Mouse (Mus musculus): ENCODE data around the gene Zdhhc16.
A peak's percentile ranks its signal among the peaks of the same experiment; 100 is the strongest.

Gene Zdhhc16

DNA sequence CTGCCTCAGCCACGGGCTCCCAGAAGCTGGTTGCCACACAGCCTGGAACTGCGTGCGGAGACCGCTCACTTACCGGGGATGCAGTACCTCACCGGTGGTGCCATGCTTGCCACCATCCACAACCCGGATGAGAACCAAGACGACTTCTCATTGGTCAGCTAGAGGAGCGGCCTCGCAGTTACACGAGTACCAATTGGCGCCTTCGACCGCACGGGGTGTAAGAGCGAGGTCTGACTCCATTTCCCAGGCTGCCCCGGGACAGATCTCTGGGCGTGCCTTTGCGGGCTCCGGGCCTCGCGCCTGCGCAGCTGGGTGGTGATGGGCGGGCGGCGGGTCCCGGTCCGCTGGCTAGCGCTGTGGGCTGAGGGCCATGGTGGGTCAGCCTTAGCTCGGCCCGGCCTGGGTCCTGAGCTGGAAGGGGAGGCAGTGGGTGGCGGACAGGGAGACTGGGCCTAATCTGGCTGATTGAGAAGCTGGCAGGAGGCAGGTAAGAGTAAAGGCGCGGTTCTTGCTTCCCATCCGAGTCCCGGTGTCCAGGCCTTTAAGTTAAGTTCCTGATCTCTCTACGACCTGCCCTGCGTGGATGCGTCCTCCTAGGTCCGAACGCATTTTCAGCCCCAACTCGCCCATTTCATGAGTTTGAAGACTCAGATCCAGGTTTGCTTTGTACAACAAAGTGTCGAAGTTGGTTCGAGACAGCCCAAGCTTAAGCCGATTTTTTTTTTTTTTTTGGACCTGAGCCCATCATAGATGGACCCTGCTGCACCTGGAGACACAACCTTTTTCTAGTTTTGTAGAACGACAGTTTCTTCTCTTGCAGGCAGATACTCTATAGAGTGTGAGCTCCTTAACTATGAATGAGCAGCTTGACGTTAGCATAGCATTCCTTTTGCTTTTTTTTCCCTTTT, at the start of gene Zdhhc16, which contains the start of gene Exosc1:
Gene Zdhhc16, plus strand, starts transcription at position 302 of the 908 bp plus-strand sequence.
Gene Exosc1, minus strand, starts transcription at position 245 of the 908 bp plus-strand sequence.
- DNase-seq (ENCODE audit: low spot score in 2 of 2) = peak; percentile 95 to 98

- no peak for DNase-seq (ENCODE audit: low spot score in 2 of 2)
Measured at GRCm38 (mm10) chr19:41883882-41884281, 49.4 kb upstream of the Zdhhc16 start.

GRCm38 (mm10) chr19:41888191-41888590, 45.1 kb upstream of the Zdhhc16 start:
- DNase-seq (ENCODE audit: low spot score in 2 of 2) = no peak

- no peak for DNase-seq (ENCODE audit: low spot score in 2 of 2)
Measured at GRCm38 (mm10) chr19:41894959-41895358, 38.3 kb upstream of the Zdhhc16 start.

DNA sequence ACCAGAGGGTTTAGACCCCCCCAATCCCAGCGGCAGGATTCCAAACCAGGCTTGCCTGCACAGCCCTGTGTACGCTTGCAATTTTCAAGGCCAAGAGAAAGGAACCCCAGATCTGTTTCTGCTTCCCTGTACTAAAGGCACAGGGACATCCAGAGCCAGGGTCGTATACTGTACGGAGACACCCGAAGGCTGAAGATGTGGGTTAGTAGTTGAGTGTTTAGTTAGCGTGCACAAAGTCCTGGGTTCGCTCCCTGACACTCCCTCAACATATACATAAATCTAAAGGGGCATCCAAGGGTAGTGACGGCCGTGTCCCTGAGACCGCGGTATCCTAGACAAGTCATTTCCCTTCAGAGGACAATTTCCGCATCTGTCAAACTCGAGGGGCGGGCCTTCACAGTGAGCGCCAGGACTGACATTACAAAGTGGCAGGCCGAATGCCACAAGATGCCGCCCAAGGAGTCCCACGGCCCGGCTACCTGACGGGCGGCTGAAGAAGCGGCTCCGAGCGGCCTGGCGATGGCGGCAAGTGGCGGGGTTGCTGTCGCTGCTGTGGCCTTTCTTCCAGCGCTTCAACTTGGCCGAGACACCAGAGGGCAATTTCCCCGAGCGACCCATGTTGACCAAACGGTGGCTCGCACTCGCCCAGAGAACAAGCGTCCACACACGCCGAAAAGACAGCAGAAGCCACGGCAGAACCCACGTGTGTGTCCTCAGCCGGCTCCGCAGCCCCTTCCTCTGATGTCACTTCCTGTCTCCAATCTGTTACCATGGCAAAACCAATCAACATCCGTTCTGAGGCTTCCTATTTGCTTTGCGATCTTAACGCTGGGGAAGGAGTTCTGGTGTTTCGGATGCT, 37.6 kb upstream of the Zdhhc16 start, which contains the start of gene Rrp12:
Gene Rrp12, minus strand, starts transcription at position 714 of the 859 bp plus-strand sequence.
- DNase-seq (ENCODE audit: low spot score in 2 of 2) = peak; percentile 31 to 63

- DNase-seq (ENCODE audit: low spot score in 2 of 2) = no peak
Measured at GRCm38 (mm10) chr19:41896319-41896711, 37.0 kb upstream of the Zdhhc16 start.

GRCm38 (mm10) chr19:41898860-41899259, 34.4 kb upstream of the Zdhhc16 start:
- peak in 1 of 2 experiments; percentile 9 for DNase-seq (ENCODE audit: low spot score in 2 of 2)

- no peak for DNase-seq (ENCODE audit: low spot score in 2 of 2)
Measured at GRCm38 (mm10) chr19:41900495-41901090, 32.7 kb upstream of the Zdhhc16 start.

GRCm38 (mm10) chr19:41901696-41902095, 31.6 kb upstream of the Zdhhc16 start:
- no peak for DNase-seq (ENCODE audit: low spot score in 2 of 2)

DNA sequence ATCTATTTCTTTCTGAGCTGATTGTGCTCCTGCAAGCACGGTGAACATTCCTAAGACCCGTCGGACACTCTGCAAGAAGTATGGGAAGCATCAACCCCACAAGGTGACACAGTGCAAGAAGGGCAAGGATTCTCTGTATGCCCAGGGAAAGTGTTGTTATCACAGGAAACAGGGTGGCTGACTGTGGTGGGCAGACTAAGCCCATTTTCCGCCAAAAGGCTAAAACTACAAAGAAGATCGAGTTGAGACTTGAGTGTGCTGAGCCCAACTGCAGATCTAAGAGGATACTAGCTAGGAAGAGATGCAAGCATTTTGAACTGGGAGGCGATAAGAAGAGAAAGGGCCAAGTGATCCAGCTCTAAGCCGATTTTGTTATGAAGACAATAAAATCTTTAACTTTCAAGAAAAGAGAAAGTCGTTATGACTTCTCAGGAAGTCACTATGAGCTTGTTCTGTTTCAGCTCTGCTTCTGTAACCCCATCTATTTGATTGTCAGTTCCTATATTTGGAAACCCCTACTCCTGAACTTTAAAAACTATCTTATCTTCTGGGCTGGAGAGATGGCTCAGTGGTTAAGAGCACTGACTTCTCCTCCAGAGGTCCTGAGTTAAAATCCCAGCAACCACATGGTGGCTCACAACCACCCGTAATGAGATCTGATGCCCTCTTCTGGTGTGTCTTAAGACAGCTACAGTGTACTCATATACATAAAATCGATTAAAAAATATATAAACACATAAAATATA, 30.3 kb upstream of the Zdhhc16 start:
- no peak for DNase-seq (ENCODE audit: low spot score in 2 of 2)

- no peak for DNase-seq (ENCODE audit: low spot score in 2 of 2)
Measured at GRCm38 (mm10) chr19:41905246-41905645, 28.0 kb upstream of the Zdhhc16 start.

GRCm38 (mm10) chr19:41906311-41907078, 26.8 kb upstream of the Zdhhc16 start:
- no peak for DNase-seq (ENCODE audit: low spot score in 2 of 2)

DNA sequence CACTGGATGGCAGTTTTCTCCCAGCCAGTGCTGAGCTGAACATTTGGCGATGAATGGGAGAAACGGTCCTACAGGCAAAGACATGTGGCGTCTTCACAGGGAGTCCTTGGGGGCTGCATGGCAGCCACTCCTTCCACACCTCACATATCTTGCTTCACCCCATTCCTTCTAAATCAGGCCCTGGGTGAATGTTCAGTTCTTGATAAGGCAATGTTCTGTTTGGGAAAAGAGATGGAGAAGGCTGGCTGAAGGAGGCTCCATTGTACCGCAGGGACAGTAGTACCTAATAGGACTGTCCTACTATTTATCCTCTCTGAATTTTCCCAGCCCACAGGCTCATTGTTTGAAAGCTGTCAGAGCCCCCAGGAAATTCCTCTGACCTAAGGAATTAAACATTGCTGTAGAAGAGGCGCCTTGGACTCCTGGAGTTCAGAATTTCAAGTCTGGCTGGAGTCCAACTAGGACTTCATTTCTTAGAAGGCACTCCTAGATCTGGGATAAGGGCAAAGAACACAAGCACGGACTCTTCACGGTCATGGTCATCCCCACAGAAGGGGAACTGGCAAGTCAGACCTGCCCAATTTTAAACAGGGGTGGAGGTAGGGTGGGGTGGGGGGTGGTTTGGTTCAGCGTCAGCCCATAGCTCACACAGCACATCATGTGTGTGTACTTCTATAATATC, 26.1 kb upstream of the Zdhhc16 start:
- no peak for DNase-seq (ENCODE audit: low spot score in 2 of 2)

DNA sequence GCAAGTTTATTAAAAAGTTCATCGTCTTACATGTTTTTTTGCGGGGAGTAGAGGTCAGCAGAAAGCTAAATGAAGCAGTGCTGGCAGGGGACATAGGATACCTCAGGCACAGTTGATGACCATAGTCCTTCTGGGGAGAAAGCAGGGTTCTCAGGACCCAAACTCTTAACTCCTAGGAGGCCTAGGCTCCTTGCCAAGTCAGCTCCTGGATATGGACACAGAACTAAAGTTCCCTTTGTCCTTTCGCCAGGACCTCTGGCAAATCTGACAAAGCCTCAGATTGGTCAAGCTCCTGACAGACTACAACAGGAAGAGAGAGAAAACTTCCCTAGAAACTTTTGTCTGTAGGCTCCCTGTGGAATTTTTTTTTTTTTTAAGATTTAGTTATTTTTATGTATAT, 24.5 kb upstream of the Zdhhc16 start:
- no peak for DNase-seq (ENCODE audit: low spot score in 2 of 2)

- no peak for DNase-seq (ENCODE audit: low spot score in 2 of 2)
Measured at GRCm38 (mm10) chr19:41910396-41910795, 22.9 kb upstream of the Zdhhc16 start.

GRCm38 (mm10) chr19:41911178-41912073, 21.9 kb upstream of the Zdhhc16 start, which contains the start of gene Pgam1:
Gene Pgam1, plus strand, starts transcription at chr19:41911923.
- peak; percentile 94 to 97 for DNase-seq (ENCODE audit: low spot score in 2 of 2)

GRCm38 (mm10) chr19:41912121-41913080, 20.9 kb upstream of the Zdhhc16 start:
- DNase-seq (ENCODE audit: low spot score in 2 of 2) = peak in 1 of 2 experiments; percentile 49
